Mouse (Mus musculus) heart, embryonic 15.5 days (tissue): ENCODE results near the gene Txndc2. TPM values are rescaled to one million over a fixed set of nuclear protein-coding genes. Genes with fewer than 3 reads are reported as not detected.

Source experiments
- polyA plus RNA-seq: library from polyadenylated mRNA; unstranded; fragments of >200 nt; fragmentation: Nextera tagmentation; extraction: Ambion mirVana; gene quantifications from 2 replicates; pipeline ENCODE4 v1.2.1, GENCODE M21; 2015

Txndc2 gene
- polyA plus RNA-seq, 1 experiment from 2014 or later = not detected

Other genes with a start within 250 kb of the Txndc2 start
- not detected in 2 replicates for gene Tmem232, start 101.4 kb downstream of the Txndc2 start, polyA plus RNA-seq
- 154 and 159 TPM in 2 replicates for gene Vapa, start 28.6 kb downstream of the Txndc2 start, polyA plus RNA-seq
- 26.0 and 28.8 TPM in 2 replicates for gene Rab31, start 130.6 kb upstream of the Txndc2 start, polyA plus RNA-seq
- 25.0 and 30.5 TPM in 2 replicates for gene Ppp4r1, start 140.4 kb upstream of the Txndc2 start, polyA plus RNA-seq
- 51.1 and 60.7 TPM in 2 replicates for gene Ralbp1, start 243.6 kb upstream of the Txndc2 start, polyA plus RNA-seq